Mouse (Mus musculus) heart, adult 2 months (tissue): Measurements from ENCODE around the gene Cpa5. TPM values are rescaled to one million over a fixed set of nuclear protein-coding genes. Genes with fewer than 3 reads are reported as not detected.

ENCODE experiments used
- DNase-seq, 2 experiments: peaks; one replicate each; pipeline ENCODE4 v3.0.0; 2021
- H3K27ac ChIP-seq: fragments of 200-600 bp; 2 replicates; pipeline ENCODE4 v1.8.1; 2022
- H3K27me3 ChIP-seq: fragments of 200-500 bp; 2 replicates; pipeline ENCODE4 v1.6.1; 2012; ENCODE audit warnings: mild to moderate bottlenecking, low read length, inconsistent platforms, mixed read lengths; ENCODE audit not compliant: control insufficient read depth, insufficient read depth
- H3K36me3 ChIP-seq: fragments of 200-500 bp; 2 replicates; pipeline ENCODE4 v1.6.1; 2012; ENCODE audit warnings: low read length, inconsistent platforms; ENCODE audit not compliant: control insufficient read depth, insufficient read depth
- H3K4me1 ChIP-seq: fragments of 200-500 bp; 2 replicates; pipeline ENCODE4 v1.6.1; 2011; ENCODE audit warnings: low read length; ENCODE audit not compliant: control insufficient read depth, insufficient read depth
- H3K4me3 ChIP-seq: fragments of 200-600 bp; 2 replicates; pipeline ENCODE4 v1.8.1; 2022
- H3K79me2 ChIP-seq: fragments of 200-500 bp; replicated peaks from 2 replicates; pipeline ENCODE4 v1.6.1; 2012; ENCODE audit warnings: mild to moderate bottlenecking, inconsistent platforms, low read length, moderate library complexity, mixed read lengths; ENCODE audit not compliant: control insufficient read depth, insufficient read depth
- H3K9ac ChIP-seq: fragments of 200-500 bp; 2 replicates; pipeline ENCODE4 v1.6.1; 2012; ENCODE audit warnings: low read depth, mild to moderate bottlenecking, control low read depth, inconsistent platforms, low read length, mixed read lengths
- CTCF ChIP-seq: fragments of 200-600 bp; IDR thresholded peaks from 2 replicates; pipeline ENCODE4 v1.8.1; 2022; ENCODE audit warnings: antibody characterized with exemption, mild to moderate bottlenecking, moderate library complexity
- EP300 ChIP-seq: fragments of 200-500 bp; IDR thresholded peaks from 2 replicates; pipeline ENCODE4 v1.6.1; 2011; ENCODE audit warnings: low read depth, low read length, control low read depth; ENCODE audit not compliant: insufficient read depth
- POLR2A ChIP-seq: fragments of 200-500 bp; IDR thresholded peaks from 2 replicates; pipeline ENCODE4 v1.6.1; 2011; ENCODE audit warnings: mild to moderate bottlenecking, low read depth, low read length, control low read depth; ENCODE audit not compliant: insufficient read depth
- WGBS: fragments of 180-500 bp; shearing (Covaris S2); methylation state at CpG from one replicate; pipeline ENCODE4 v1.1.7; 2018; 5-methylcytosine and 5-hydroxymethylcytosine counted together
- intact Hi-C: fragments of 180-260 bp; cut with DNase I; formaldehyde crosslinking; loops from one replicate; pipeline ENCODE4 v1.15.1; 2025
- long read RNA-seq: library from polyadenylated mRNA; stranded (forward); transcript quantifications from one replicate; pipeline ENCODE4 v2.0.0, GENCODE M21; 2021
- polyA plus RNA-seq: library from polyadenylated mRNA; depleted of rRNA; stranded (reverse); fragments of >200 nt; gene quantifications from 2 replicates; pipeline ENCODE4 v1.2.3, GENCODE M21; 2012; rRNA removed
- total RNA-seq, 2 experiments: library from RNA; stranded (reverse); gene quantifications; 2 replicates each; pipeline ENCODE4 v1.2.3; 2021

Gene Cpa5
- total RNA-seq (not detected), polyA plus RNA-seq (not detected in 2 replicates)
- long read RNA-seq: 0 reads

DNA sequence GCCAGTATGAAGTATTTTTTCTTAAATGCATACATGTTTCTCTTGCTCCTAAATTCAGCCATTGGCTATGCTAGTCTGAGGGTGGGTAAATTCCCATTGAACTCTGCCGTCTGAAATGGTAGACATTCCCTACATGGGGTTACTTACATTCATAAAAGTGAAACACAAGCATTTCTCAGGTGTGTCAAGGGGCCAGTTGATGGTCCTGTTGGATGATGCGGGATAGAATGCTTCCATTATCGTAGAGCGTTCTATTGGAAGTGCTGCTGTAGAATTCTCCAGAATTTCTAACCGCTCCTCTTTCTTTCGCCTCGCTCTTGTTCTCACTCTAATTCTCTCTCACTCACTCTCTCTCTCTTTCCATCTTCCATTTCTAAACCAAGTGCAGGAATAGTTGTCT is at the start of gene Cpa5:
Gene Cpa5 (plus strand): TSS at position 301 of the 400 bp plus-strand sequence.
- DNase-seq: no peak
- Histone ChIP-seq H3K27me3 (no peaks in the 10 kb centered on the region), H3K79me2 (no peaks in the 10 kb centered on the region), H3K27ac (no peak within 1 kb of the TSS), H3K9ac (no peak within 1 kb of the TSS), H3K4me1 (no peaks in the 10 kb centered on the region), H3K36me3 (no peaks in the 10 kb centered on the region), H3K4me3 (no peak within 1 kb of the TSS)
- 96% methylated on average over 7 of the region's 7 CpGs for WGBS
- no peak for TF ChIP-seq CTCF
- TF ChIP-seq POLR2A: no peak
- no peak for TF ChIP-seq EP300
- intact Hi-C loops: no loop called here

- no peak for DNase-seq
- H3K36me3 ChIP-seq: no peaks in the 10 kb centered on the region
- no peaks in the 10 kb centered on the region for H3K79me2 ChIP-seq
- intact Hi-C loops: no loop called here
- H3K27me3 ChIP-seq: no peaks in the 10 kb centered on the region
- H3K4me1 ChIP-seq: no peaks in the 10 kb centered on the region
- no peak overlapping the region for H3K27ac ChIP-seq
- H3K9ac ChIP-seq: no peak overlapping the region
- TF ChIP-seq CTCF (no peak), POLR2A (no peak), EP300 (no peak)
- no peak overlapping the region for H3K4me3 ChIP-seq
- WGBS: 66% methylated on average over 4 of the region's 4 CpGs
Measured at GRCm38 (mm10) chr6:30562132-30562531, 48.7 kb upstream of the Cpa5 start.

DNA sequence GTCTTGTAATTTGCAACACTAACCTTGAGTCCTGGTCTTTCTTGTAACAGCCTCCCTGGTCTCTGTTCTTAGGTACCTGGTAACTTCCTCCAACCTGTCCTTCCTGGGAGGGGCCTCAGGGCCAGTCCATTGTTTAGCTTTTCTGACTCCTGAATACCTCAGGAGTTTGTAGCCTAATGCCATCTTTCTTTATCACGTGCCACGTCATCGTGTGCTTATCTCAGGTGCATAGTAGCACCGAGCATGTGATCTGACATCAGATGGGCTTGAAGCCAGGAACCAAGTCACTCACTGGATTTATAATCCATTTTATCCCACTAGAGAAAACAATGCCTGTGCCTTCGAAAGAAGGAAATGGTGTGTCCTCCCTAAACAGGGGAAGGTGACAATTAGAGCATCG is 47.2 kb upstream of the Cpa5 start:
- Histone ChIP-seq H3K79me2 (no peaks in the 10 kb centered on the region), H3K27me3 (no peaks in the 10 kb centered on the region), H3K4me3 (no peak overlapping the region), H3K27ac (no peak overlapping the region), H3K4me1 (no peaks in the 10 kb centered on the region), H3K9ac (no peak overlapping the region), H3K36me3 (no peaks in the 10 kb centered on the region)
- no peak for DNase-seq
- intact Hi-C loops: no loop called here
- WGBS: 43% methylated on average over 6 of the region's 6 CpGs
- TF ChIP-seq POLR2A (no peak), EP300 (no peak), CTCF (no peak)

DNA sequence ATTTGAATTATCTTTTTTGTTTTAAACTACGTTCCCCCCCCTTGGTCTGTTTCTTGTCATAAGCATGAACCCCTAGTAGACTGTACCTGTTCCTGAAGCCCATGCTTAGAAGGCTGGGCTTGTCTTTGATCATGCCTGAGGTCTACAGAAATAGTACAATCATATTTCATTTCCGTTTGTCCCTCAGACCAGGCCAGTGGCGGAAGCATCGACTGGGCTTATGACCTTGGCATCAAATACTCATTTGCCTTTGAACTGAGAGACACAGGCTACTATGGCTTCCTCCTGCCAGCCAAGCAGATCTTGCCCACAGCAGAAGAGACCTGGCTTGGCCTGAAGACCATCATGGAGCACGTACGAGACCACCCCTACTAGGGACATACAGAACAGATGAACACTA is 46.8 kb upstream of the Cpa5 start:
- TF ChIP-seq CTCF (no peak), EP300 (no peak), POLR2A (no peak)
- Histone ChIP-seq H3K36me3 (no peaks in the 10 kb centered on the region), H3K4me3 (no peak overlapping the region), H3K4me1 (no peaks in the 10 kb centered on the region), H3K27me3 (no peaks in the 10 kb centered on the region), H3K9ac (no peak overlapping the region), H3K27ac (no peak overlapping the region), H3K79me2 (no peaks in the 10 kb centered on the region)
- intact Hi-C loops: no loop called here
- 85% methylated on average over 6 of the region's 6 CpGs for WGBS
- DNase-seq: no peak

DNA sequence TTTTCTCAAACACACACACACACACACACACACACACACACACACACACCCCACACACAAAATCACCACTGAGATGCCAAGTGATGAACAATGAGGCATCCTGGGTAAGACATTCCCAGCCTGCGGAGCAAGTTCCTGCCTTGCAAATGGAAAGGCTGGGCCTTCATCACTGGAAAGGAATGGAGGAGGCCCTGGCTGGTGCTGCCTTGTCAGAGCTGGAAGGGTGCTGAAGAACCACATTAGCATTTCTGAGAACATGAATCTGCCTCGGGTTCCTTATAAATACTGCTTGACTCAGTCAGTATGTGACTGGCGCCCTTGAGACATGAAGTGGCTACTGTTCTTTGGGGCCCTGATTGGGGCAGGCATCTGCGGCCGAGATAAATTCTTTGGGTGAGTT is 42.7 kb upstream of the Cpa5 start, which contains the start of gene Cpa4:
Gene Cpa4 (plus strand): TSS at position 301 of the 400 bp plus-strand sequence.
- Histone ChIP-seq H3K27ac (no peak within 1 kb of the TSS), H3K4me1 (no peaks in the 10 kb centered on the region; the same call in 1 of the 2 replicates)
- 74% methylated on average over 5 of the region's 5 CpGs for WGBS

GRCm38 (mm10) chr6:30569331-30569730 is 41.5 kb upstream of the Cpa5 start:
- no peak overlapping the region for H3K4me3 ChIP-seq
- no peaks in the 10 kb centered on the region; the same call in 1 of the 2 replicates for H3K4me1 ChIP-seq
- no peak overlapping the region for H3K27ac ChIP-seq
- 94% methylated on average over 10 of the region's 10 CpGs for WGBS
- H3K27me3 ChIP-seq: no peaks in the 10 kb centered on the region
- no peaks in the 10 kb centered on the region for H3K79me2 ChIP-seq
- H3K36me3 ChIP-seq: no peaks in the 10 kb centered on the region
- intact Hi-C loops: no loop called here
- H3K9ac ChIP-seq: no peak overlapping the region
- no peak for TF ChIP-seq CTCF
- no peak for TF ChIP-seq POLR2A
- TF ChIP-seq EP300: no peak
- no peak for DNase-seq

More for the DNA sequence above, 42.7 kb upstream of the Cpa5 start, which contains the start of gene Cpa4:
- DNase-seq: no peak
- Histone ChIP-seq H3K27me3 (no peaks in the 10 kb centered on the region), H3K9ac (no peak within 1 kb of the TSS), H3K36me3 (no peaks in the 10 kb centered on the region), H3K4me3 (no peak within 1 kb of the TSS), H3K79me2 (no peaks in the 10 kb centered on the region)
- intact Hi-C loops: no loop called here
- TF ChIP-seq EP300 (no peak), POLR2A (no peak), CTCF (no peak)
